Mouse (Mus musculus): ENCODE data around the gene Prpf38b. TPM values are rescaled to one million over a fixed set of nuclear protein-coding genes. Genes with fewer than 3 reads are reported as not detected.

Gene Prpf38b
- polyA plus RNA-seq, 1 experiment from 2014 or later, result 71.4 TPM

Other genes with a start within 250 kb of the Prpf38b start
- 120 TPM in 2 replicates for gene Gpsm2, start 189.4 kb downstream of the Prpf38b start, polyA plus RNA-seq (2014; fragmentation: Nextera tagmentation; extraction: Ambion mirVana)
- not detected in 2 replicates for gene Aknad1, start 172.1 kb downstream of the Prpf38b start, polyA plus RNA-seq (2014; fragmentation: Nextera tagmentation; extraction: Ambion mirVana)
- gene Stxbp3, start 71.2 kb downstream of the Prpf38b start, polyA plus RNA-seq (2014; fragmentation: Nextera tagmentation; extraction: Ambion mirVana), result 22.5 and 24.8 TPM in 2 replicates
- gene Fndc7, start 21.7 kb downstream of the Prpf38b start, polyA plus RNA-seq (2014; fragmentation: Nextera tagmentation; extraction: Ambion mirVana), result not detected in 2 replicates
- 0.65 and 1.1 TPM in 2 replicates for gene Henmt1, start 28.1 kb upstream of the Prpf38b start, polyA plus RNA-seq (2014; fragmentation: Nextera tagmentation; extraction: Ambion mirVana)
- gene Gm9857, start 28.7 kb upstream of the Prpf38b start, polyA plus RNA-seq (2014; fragmentation: Nextera tagmentation; extraction: Ambion mirVana), result not detected in 2 replicates
- 10.1 and 10.7 TPM in 2 replicates for gene Fam102b, start 115.9 kb upstream of the Prpf38b start, polyA plus RNA-seq (2014; fragmentation: Nextera tagmentation; extraction: Ambion mirVana)
- not detected in 2 replicates for gene Slc25a54, start 168.7 kb upstream of the Prpf38b start, polyA plus RNA-seq (2014; fragmentation: Nextera tagmentation; extraction: Ambion mirVana)
- gene Slc25a24, start 211.4 kb upstream of the Prpf38b start, polyA plus RNA-seq (2014; fragmentation: Nextera tagmentation; extraction: Ambion mirVana), result 25.2 and 25.3 TPM in 2 replicates